16 mouse cellular contexts compared by ENCODE assay signal in genomic region chr6:145371586-145371985, GRCm38 (mm10).
"Had no signal": no experiment of that assay in that cellular context is flagged by ENCODE, and none has a peak within 500 bp of the region (broad histone marks: within the 10 kb centered on the region; RNA-seq: fewer than 3 reads in every experiment).

No protein-coding gene starts in this region.

- H3K27me3 ChIP-seq: lung, embryonic 15.5 days; midbrain, embryonic 13.5 days; midbrain, embryonic 15.5 days; neural tube, embryonic 12.5 days; stomach, embryonic 15.5 days had no signal

- DNase-seq: lung, adult 18-20 months; lung, postnatal 14 days; lung, postnatal 36 days; right cerebral cortex, postnatal 14 days; thymus, adult 2 months; thymus, postnatal 25 days had no signal

- H3K4me2 ChIP-seq: lung, embryonic 15.5 days; midbrain, embryonic 11.5 days; midbrain, embryonic 13.5 days; midbrain, embryonic 15.5 days; neural tube, embryonic 12.5 days; stomach, embryonic 15.5 days had no signal

- H3K36me3 ChIP-seq: lung, embryonic 15.5 days; midbrain, embryonic 13.5 days; midbrain, embryonic 15.5 days; neural tube, embryonic 12.5 days; stomach, embryonic 15.5 days had no signal

- H3K9me3 ChIP-seq: lung, embryonic 15.5 days; megakaryocyte, embryonic 14.5 days; midbrain, embryonic 13.5 days; midbrain, embryonic 15.5 days; neural tube, embryonic 12.5 days; stomach, embryonic 15.5 days had no signal

- H3K9ac ChIP-seq: lung, embryonic 15.5 days; midbrain, embryonic 13.5 days; midbrain, embryonic 15.5 days; neural tube, embryonic 12.5 days; stomach, embryonic 15.5 days had no signal

- H3K4me3 ChIP-seq: lung, embryonic 15.5 days; midbrain, embryonic 13.5 days; midbrain, embryonic 15.5 days; neural tube, embryonic 12.5 days; stomach, embryonic 15.5 days had no signal

- H3K4me1 ChIP-seq: stomach, embryonic 15.5 days had no signal

- H3K27ac ChIP-seq: lung, embryonic 15.5 days; macrophage; midbrain, embryonic 13.5 days; midbrain, embryonic 15.5 days; neural tube, embryonic 12.5 days; stomach, embryonic 15.5 days; stomach, postnatal 0 days had no signal

- ATAC-seq: lung, postnatal 0 days; midbrain, embryonic 13.5 days; midbrain, embryonic 15.5 days had no signal
